Mouse (Mus musculus) kidney, adult 9 months (tissue): Measurements from ENCODE around the gene Leprot.

Experiments
- DNase-seq: peaks from one replicate; pipeline ENCODE4 v3.0.0; 2022

The Leprot gene

DNA sequence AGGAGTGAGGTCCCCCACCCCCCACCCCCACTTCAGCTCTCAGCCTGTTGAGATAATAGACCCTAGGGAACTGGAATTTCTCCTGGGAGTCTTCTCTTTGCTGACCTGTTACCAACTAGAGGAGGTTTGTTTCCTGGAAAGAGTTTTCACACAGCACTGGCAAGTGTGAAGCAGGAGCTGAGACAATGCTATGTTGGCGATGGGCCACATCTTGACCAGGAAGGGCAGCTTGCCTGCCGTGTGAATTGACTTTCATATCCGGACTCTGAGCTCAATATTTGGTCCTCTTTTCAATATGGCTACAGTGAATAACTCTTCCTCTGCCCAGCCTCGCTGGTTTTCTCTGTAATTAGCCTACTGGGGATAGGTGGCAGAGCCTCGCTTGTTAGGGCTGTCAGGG is 21.6 kb downstream of the Leprot start:
- DNase-seq: no peak

DNA sequence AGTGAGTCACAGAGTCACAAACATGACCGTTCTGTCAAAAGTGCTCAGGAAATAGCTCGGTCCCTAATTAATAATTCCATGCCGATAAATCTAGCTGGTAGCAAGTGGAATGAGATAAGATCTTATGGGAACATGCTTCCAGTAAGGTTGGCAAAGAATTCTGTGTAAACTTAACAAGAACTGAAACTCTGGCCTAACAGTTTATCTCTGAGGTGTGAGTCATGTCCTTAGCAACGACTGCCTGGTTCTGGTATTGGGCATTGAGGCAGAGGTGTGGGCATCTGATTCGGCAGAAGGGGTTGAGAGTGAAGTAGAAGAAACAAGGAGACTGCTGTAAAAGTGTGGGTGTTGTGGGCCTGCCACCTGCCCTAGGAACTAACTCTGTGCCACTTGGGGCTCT is 22.3 kb downstream of the Leprot start:
- DNase-seq: no peak

GRCm38 (mm10) chr4:101674790-101675189 is 27.3 kb downstream of the Leprot start:
- no peak for DNase-seq

DNA sequence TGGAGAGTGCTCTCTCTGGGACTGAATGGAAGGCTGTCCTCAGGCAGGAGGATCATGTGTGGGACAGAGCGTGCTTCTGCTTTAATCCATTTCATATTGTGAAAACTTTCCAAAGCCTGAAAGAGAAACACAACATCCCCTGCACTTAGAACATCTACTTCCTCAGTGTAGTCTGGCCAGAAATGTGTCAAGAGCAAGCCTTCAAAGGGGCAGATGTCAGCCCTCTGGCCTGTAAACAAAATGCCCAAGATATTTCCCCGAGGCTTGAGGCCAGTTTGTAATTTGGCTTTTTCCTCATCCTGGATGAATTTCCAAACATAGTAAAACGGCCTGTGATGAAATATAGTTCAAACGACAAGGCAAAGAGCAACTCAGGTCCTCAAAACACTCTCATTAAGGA is 28.2 kb downstream of the Leprot start:
- peak; percentile 79 for DNase-seq

GRCm38 (mm10) chr4:101682620-101683019 is 35.1 kb downstream of the Leprot start:
- no peak for DNase-seq

GRCm38 (mm10) chr4:101683086-101683485 is 35.6 kb downstream of the Leprot start:
- DNase-seq: no peak

DNA sequence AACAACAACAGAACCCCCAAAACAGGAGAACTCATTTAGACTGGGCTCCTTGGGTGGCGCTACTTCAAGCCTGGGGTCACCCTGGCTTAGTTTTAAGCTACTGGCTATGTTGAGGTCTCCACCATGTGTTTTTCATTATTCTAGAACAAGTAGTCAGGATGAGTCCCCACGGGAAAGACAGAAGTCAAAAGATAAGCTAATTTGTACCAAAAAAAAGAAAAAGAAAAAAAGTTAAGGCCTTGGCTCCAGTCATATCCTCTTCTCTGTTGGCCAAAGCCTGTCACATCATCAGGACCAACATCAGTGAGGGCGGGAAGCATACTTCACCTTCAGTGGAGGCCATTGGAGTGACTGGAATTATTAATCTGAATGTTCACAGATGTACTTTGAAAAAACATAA is 37.3 kb downstream of the Leprot start:
- DNase-seq: no peak

GRCm38 (mm10) chr4:101686227-101686810 is 38.8 kb downstream of the Leprot start:
- DNase-seq: no peak

DNA sequence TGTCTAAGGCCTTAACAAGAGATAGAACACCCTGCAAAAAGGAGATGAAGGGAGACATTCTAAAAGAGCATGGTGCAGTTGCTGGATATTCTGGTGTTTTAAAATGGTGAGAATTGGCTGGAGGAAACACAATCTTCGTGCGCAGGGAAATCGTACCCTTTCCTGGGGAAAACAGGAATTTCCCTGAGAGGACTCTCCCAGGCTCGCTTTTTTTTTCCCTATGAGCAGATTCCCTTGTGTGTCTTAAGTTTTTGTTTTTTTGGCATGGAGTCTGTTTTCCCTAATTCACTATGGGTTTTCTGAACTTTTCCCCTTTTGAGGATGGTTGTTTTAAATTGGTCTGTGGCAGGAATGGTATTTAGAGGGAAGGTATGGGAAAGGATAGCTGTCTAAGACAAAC is 41.7 kb downstream of the Leprot start:
- no peak for DNase-seq

- peak; percentile 31 for DNase-seq
Observed at GRCm38 (mm10) chr4:101689645-101690044, 42.1 kb downstream of the Leprot start.

GRCm38 (mm10) chr4:101692892-101693291 is 45.4 kb downstream of the Leprot start:
- no peak for DNase-seq

DNA sequence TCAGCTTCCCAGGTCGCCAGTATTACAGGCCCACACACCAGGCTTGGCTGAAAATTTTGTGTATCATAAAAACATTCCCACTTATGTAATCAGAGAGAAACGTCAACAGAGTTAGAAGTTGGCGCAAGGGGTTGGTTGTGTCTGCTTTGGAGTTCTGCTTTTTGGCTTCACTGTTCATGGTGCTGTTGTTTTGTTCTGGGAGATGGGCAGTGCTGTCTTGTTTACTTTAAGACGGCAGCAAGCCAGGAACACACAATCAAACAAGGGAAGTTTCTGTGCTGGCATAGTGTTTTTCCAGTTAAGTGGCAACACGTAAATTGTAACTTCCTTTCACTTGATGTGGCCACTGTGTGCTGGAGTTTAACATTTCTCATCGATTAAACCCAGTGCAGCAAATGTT is 47.0 kb downstream of the Leprot start:
- no peak for DNase-seq

- no peak for DNase-seq
Observed at GRCm38 (mm10) chr4:101697236-101697635, 49.7 kb downstream of the Leprot start.

DNA sequence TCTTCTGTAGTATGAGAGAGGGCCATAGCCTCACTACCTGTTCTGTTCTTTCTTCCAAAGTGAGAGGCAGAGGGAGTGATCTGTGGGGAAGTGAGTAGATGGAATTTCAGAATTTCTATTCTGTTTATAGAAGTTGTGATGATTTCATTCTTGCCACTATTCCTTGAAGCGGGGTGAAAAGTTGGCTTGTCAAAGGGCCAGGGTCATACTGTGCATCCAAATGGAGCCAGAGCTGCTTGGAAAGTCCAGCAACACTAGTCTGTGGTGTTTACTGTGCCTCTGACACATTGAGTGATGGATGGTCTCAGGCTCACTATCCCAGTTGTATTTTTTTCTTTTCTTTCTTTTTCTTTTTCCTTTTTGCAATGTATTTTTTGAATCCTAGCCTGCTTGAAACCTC is 51.9 kb downstream of the Leprot start:
- no peak for DNase-seq

DNA sequence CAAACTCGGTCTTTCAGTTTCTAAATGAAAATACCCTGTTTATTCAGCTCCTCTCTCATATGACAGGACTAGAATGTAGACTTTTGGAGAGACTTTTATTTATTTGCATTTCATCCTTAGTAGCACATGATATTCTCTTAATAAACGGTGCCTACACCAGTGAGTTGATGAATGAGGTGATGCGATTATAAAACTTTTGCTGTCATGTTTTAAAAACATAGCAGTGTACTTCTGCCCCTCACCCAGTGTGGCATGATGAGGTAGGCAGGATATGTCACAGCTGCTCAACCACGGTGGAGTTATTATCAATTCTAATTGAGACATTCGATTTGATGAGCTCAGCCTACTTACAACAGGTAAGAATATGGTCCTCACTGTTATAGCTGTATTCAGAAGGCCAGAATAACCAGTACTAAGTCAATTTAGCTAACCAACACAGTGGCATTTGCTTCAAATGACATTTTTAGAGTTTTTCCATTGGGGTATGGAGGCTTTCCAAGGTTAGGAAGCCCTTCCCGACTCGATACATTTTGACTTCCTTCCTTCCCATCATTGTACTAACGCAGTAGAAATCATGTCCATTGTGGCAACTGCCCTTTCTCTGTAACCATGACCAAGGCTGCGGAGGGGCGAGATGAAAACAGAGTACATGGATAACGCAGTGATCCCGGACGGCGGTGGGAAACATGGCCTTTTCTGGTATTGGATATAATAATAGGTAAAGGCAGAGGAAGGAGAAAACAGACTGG is 53.5 kb downstream of the Leprot start:
- DNase-seq: no peak

GRCm38 (mm10) chr4:101705325-101705724 is 57.8 kb downstream of the Leprot start:
- no peak for DNase-seq

- no peak for DNase-seq
Observed at GRCm38 (mm10) chr4:101707234-101707633, 59.7 kb downstream of the Leprot start.

DNA sequence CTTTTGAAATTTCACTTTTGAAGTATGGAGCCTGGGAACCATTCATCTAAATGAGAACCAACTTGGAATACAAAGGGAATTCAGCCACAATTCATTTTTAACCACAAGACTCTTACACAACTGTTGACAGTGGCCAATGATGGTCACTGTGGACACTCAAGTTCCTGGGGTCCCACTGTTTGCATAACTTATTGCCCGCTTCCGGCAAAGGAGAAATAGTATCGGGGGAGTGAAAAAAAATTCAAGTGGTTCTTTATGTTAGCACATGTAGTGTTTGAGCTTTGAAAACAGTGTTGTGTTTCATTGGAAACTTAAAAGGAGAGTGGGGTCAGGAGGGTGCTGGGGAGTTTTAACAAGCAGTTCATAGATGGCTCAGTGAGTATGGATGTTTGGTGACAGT is 60.4 kb downstream of the Leprot start:
- DNase-seq: no peak
